Mouse (Mus musculus) adrenal gland, postnatal 14 days (tissue): ENCODE measurements around the gene Ambp. TPM values are rescaled to one million over a fixed set of nuclear protein-coding genes. Genes with fewer than 3 reads are reported as not detected.

ENCODE experiments used
- DNase-seq: peaks from one replicate; pipeline ENCODE4 v3.0.0; 2021; ENCODE audit warnings: mixed read lengths
- total RNA-seq: library from RNA; stranded (reverse); gene quantifications from 2 replicates; pipeline ENCODE4 v1.2.3, GENCODE M21; 2021

Gene Ambp
- total RNA-seq, 1 experiment from 2014 or later = 316 TPM

- peak; percentile 87 for DNase-seq
Observed at GRCm38 (mm10) chr4:63118639-63119437, 35.8 kb downstream of the Ambp start.

- no peak for DNase-seq
Observed at GRCm38 (mm10) chr4:63105651-63106050, 48.9 kb downstream of the Ambp start.

- DNase-seq = no peak
Observed at GRCm38 (mm10) chr4:63102025-63102424, 52.6 kb downstream of the Ambp start.

GRCm38 (mm10) chr4:63100478-63100877, 54.1 kb downstream of the Ambp start:
- DNase-seq = no peak

- peak; percentile 35 for DNase-seq
Observed at GRCm38 (mm10) chr4:63097603-63098002, 57.0 kb downstream of the Ambp start.

Other genes starting within 250 kb of the Ambp start
- gene Zfp618, start 189.2 kb downstream of the Ambp start, total RNA-seq = 6.5 and 7.7 TPM in 2 replicates
- gene Kif12, start 17.3 kb upstream of the Ambp start, total RNA-seq = not detected in 2 replicates
- 8.1 and 9.2 TPM in 2 replicates for gene Col27a1, start 59.2 kb upstream of the Ambp start, total RNA-seq
- gene Orm1, start 189.8 kb upstream of the Ambp start, total RNA-seq = 7.2 and 16.7 TPM in 2 replicates
- gene Orm3, start 201.4 kb upstream of the Ambp start, total RNA-seq = 6.6 and 8.0 TPM in 2 replicates
- 1.1 and 1.9 TPM in 2 replicates for gene Orm2, start 207.7 kb upstream of the Ambp start, total RNA-seq
- 4.4 and 16.1 TPM in 2 replicates for gene Akna, start 248.6 kb upstream of the Ambp start, total RNA-seq